ENCODE assay signal across 8 mouse cellular contexts in genomic region chr15:98389796-98390195, GRCm38 (mm10). TPM values are rescaled to one million over a fixed set of nuclear protein-coding genes. Genes with fewer than 3 reads are reported as not detected.
A peak's percentile ranks its signal among the peaks of the same experiment; 100 is the strongest.
DNase-seq lines count a peak whose midpoint lies in the region; ATAC-seq and TF ChIP-seq lines count a peak whose summit lies in the region.

No protein-coding gene starts in this region.

- H3K9me3 ChIP-seq in kidney, postnatal 0 days (replicated peaks; ENCODE audit: low read length): no peaks in the 10 kb centered on the region
- no peaks in the 10 kb centered on the region for H3K9me3 ChIP-seq in liver, embryonic 14.5 days (ENCODE audit: control insufficient read depth, low read length)

- no peak overlapping the region for H3K4me3 ChIP-seq in cortical plate, adult 2 months (ENCODE audit: insufficient read depth, low read length)
- H3K4me3 ChIP-seq in heart, adult 2 months: no peak overlapping the region
- no peak overlapping the region for H3K4me3 ChIP-seq in kidney, postnatal 0 days (replicated peaks; ENCODE audit: low read depth, low read length)
- no peak overlapping the region for H3K4me3 ChIP-seq in liver, embryonic 14.5 days (ENCODE audit: insufficient read depth in 1 of 2, low read depth in 2 of 2, low read length in 2 of 2)
- no peak overlapping the region for H3K4me3 ChIP-seq in olfactory bulb, adult 2 months (ENCODE audit: insufficient read depth, low read depth, low read length)

- TF ChIP-seq POLR2A in cortical plate, adult 2 months (IDR thresholded peaks at IDR 0.05; ENCODE audit: extremely low read depth, insufficient read depth, low read length): no peak
- no peak for TF ChIP-seq POLR2A in heart, adult 2 months (IDR thresholded peaks at IDR 0.05; ENCODE audit: insufficient read depth, low read depth, low read length)
- no peak for TF ChIP-seq POLR2A in olfactory bulb, adult 2 months (IDR thresholded peaks at IDR 0.05; ENCODE audit: insufficient read depth, low read depth, low read length)

- no peak; the same call in 1 of the 2 replicates for ATAC-seq in kidney, postnatal 0 days (replicated peaks; ENCODE audit: low FRiP score, low read depth)
- ATAC-seq in liver, embryonic 14.5 days (ENCODE audit: insufficient read depth): no peak

- intact Hi-C loops in heart, adult 2 months (cut with DNase I): loop anchor here (2.0 to 10.0 kb wide), 3 partner anchors 118 to 295 kb away; partner anchors contain the start of genes Pfkm and Senp1

- H3K27ac ChIP-seq in cortical plate, adult 2 months (ENCODE audit: insufficient read depth, low read length): no peak overlapping the region
- H3K27ac ChIP-seq in heart, adult 2 months: no peak overlapping the region
- H3K27ac ChIP-seq in kidney, postnatal 0 days: no peak overlapping the region
- no peak overlapping the region for H3K27ac ChIP-seq in liver, embryonic 14.5 days
- H3K27ac ChIP-seq in olfactory bulb, adult 2 months (ENCODE audit: insufficient read depth, low read depth, low read length): no peak overlapping the region

- H3K4me1 ChIP-seq in cortical plate, adult 2 months (ENCODE audit: control insufficient read depth, insufficient read depth, low read length): no peaks in the 10 kb centered on the region
- no peaks in the 10 kb centered on the region; the same call in 1 of the 2 replicates for H3K4me1 ChIP-seq in heart, adult 2 months (ENCODE audit: control insufficient read depth, insufficient read depth, low read length)
- no peaks in the 10 kb centered on the region for H3K4me1 ChIP-seq in kidney, postnatal 0 days (replicated peaks; ENCODE audit: insufficient read depth, low read length)
- H3K4me1 ChIP-seq in liver, embryonic 14.5 days (replicated peaks; ENCODE audit: control insufficient read depth in 2 of 2, insufficient read depth in 2 of 2, low read length in 1 of 2): no peaks in the 10 kb centered on the region
- H3K4me1 ChIP-seq in olfactory bulb, adult 2 months (ENCODE audit: control insufficient read depth, insufficient read depth, low read length): peaks cover 5% of the 10 kb centered on the region

- 24% methylated on average over 7 of the region's 7 CpGs for WGBS in heart, adult 2 months
- 28% methylated on average over 7 of the region's 7 CpGs for WGBS in kidney, postnatal 0 days
- WGBS in liver, embryonic 14.5 days (ENCODE audit: insufficient replicate concordance): 15% methylated on average over 7 of the region's 7 CpGs
- 22% methylated on average over 7 of the region's 7 CpGs for WGBS in olfactory bulb, adult 2 months

- 0 out of 2 replicates have a peak, but pooled peaks have one; percentile 43 for TF ChIP-seq EP300 in heart, adult 2 months (IDR thresholded peaks at IDR 0.05; ENCODE audit: insufficient read depth, low read depth, low read length)
- TF ChIP-seq EP300 in liver, embryonic 14.5 days (IDR thresholded peaks at IDR 0.05; ENCODE audit: low read depth): no peak

- peak; percentile 73 for DNase-seq in A20 (ENCODE audit: low read depth, low spot score)
- peak; percentile 83 to 94 for DNase-seq in adrenal gland, adult (ENCODE audit: inconsistent age in 2 of 2, low spot score in 1 of 2)
- peak; percentile 62 to 74 for DNase-seq in heart, adult 2 months
- DNase-seq in kidney, postnatal 0 days (ENCODE audit: low spot score): peak; percentile 93
- peak in 1 of 3 experiments; percentile 3 for DNase-seq in liver, embryonic 14.5 days (ENCODE audit: low read depth in 3 of 3, low spot score in 3 of 3)
- DNase-seq in thymus, postnatal 14 days: peak; percentile 67

- no peaks in the 10 kb centered on the region for H3K36me3 ChIP-seq in heart, adult 2 months (ENCODE audit: control insufficient read depth, insufficient read depth, low read length)
- no peaks in the 10 kb centered on the region for H3K36me3 ChIP-seq in kidney, postnatal 0 days (ENCODE audit: insufficient read depth, low read length)
- H3K36me3 ChIP-seq in liver, embryonic 14.5 days (replicated peaks; ENCODE audit: control insufficient read depth, insufficient read depth, low read depth): no peaks in the 10 kb centered on the region

- H3K27me3 ChIP-seq in heart, adult 2 months (ENCODE audit: control insufficient read depth, insufficient read depth, low read length): no peaks in the 10 kb centered on the region
- H3K27me3 ChIP-seq in kidney, postnatal 0 days (ENCODE audit: insufficient read depth, low read length): no peaks in the 10 kb centered on the region
- no peaks in the 10 kb centered on the region for H3K27me3 ChIP-seq in liver, embryonic 14.5 days (ENCODE audit: control insufficient read depth, insufficient read depth, low read length)

- no peaks in the 10 kb centered on the region for H3K79me2 ChIP-seq in heart, adult 2 months (replicated peaks; ENCODE audit: control insufficient read depth, insufficient read depth, low read length)

- peak; percentile 84 for TF ChIP-seq CTCF in cortical plate, adult 2 months (IDR thresholded peaks at IDR 0.05; ENCODE audit: extremely low read depth, insufficient read depth, low read length)
- TF ChIP-seq CTCF in heart, adult 2 months (IDR thresholded peaks at IDR 0.05): peak; percentile 94
- TF ChIP-seq CTCF in kidney, postnatal 0 days (IDR thresholded peaks at IDR 0.05; ENCODE audit: low read depth): peak; percentile 96
- peak; percentile 79 for TF ChIP-seq CTCF in liver, embryonic 14.5 days (IDR thresholded peaks at IDR 0.05; ENCODE audit: low read depth)
- TF ChIP-seq CTCF in olfactory bulb, adult 2 months (IDR thresholded peaks at IDR 0.05; ENCODE audit: insufficient read depth, low read depth, low read length): 0 out of 2 replicates have a peak, but pooled peaks have one; percentile 26

- H3K9ac ChIP-seq in heart, adult 2 months (ENCODE audit: low read depth, low read length): no peak overlapping the region
- no peak overlapping the region for H3K9ac ChIP-seq in kidney, postnatal 0 days (ENCODE audit: low read depth, low read length)
- H3K9ac ChIP-seq in liver, embryonic 14.5 days (replicated peaks): no peak overlapping the region

- H3K4me2 ChIP-seq in kidney, postnatal 0 days (ENCODE audit: low read length): no peak overlapping the region
- H3K4me2 ChIP-seq in liver, embryonic 14.5 days (ENCODE audit: low read depth): no peak overlapping the region

RNA-seq across cellular contexts. Expression of gene Olfr283, which starts 9.1 kb away (rescaled TPM):
- 0.21 and 0.26 TPM in 2 replicates for polyA plus RNA-seq in cortical plate, adult 2 months (2012; rRNA removed)
- total RNA-seq in heart, adult 2 months (2021): not detected
- not detected in 2 replicates for polyA plus RNA-seq in heart, adult 2 months (2012; rRNA removed)
- not detected in 2 replicates for polyA plus RNA-seq in kidney, postnatal 0 days (2015; fragmentation: Nextera tagmentation; extraction: Ambion mirVana)
- not detected in 2 replicates for polyA plus RNA-seq in liver, embryonic 14.5 days (2012; rRNA removed)
- polyA plus RNA-seq in liver, embryonic 14.5 days (2014; fragmentation: Nextera tagmentation; extraction: Ambion mirVana): not detected in 2 replicates
- polyA plus RNA-seq in olfactory bulb, adult 2 months (2012; ENCODE audit: insufficient read depth, insufficient read length, low replicate concordance, missing spikeins): not detected in 2 replicates

RNA-seq across cellular contexts. Expression of gene Olfr282, which starts 41.2 kb away (rescaled TPM):
- not detected in 2 replicates for polyA plus RNA-seq in cortical plate, adult 2 months (2012; rRNA removed)
- not detected for total RNA-seq in heart, adult 2 months (2021)
- polyA plus RNA-seq in heart, adult 2 months (2012; rRNA removed): not detected in 2 replicates
- polyA plus RNA-seq in kidney, postnatal 0 days (2015; fragmentation: Nextera tagmentation; extraction: Ambion mirVana): not detected in 2 replicates
- not detected in 2 replicates for polyA plus RNA-seq in liver, embryonic 14.5 days (2012; rRNA removed)
- polyA plus RNA-seq in liver, embryonic 14.5 days (2014; fragmentation: Nextera tagmentation; extraction: Ambion mirVana): not detected in 2 replicates
- not detected in 2 replicates for polyA plus RNA-seq in olfactory bulb, adult 2 months (2012; ENCODE audit: insufficient read depth, insufficient read length, low replicate concordance, missing spikeins)

RNA-seq across cellular contexts. Expression of gene Olfr284, which starts 49.0 kb away (rescaled TPM):
- not detected in 2 replicates for polyA plus RNA-seq in cortical plate, adult 2 months (2012; rRNA removed)
- total RNA-seq in heart, adult 2 months (2021): not detected
- not detected in 2 replicates for polyA plus RNA-seq in heart, adult 2 months (2012; rRNA removed)
- not detected in 2 replicates for polyA plus RNA-seq in kidney, postnatal 0 days (2015; fragmentation: Nextera tagmentation; extraction: Ambion mirVana)
- not detected in 2 replicates for polyA plus RNA-seq in liver, embryonic 14.5 days (2012; rRNA removed)
- not detected in 2 replicates for polyA plus RNA-seq in liver, embryonic 14.5 days (2014; fragmentation: Nextera tagmentation; extraction: Ambion mirVana)
- not detected in 2 replicates for polyA plus RNA-seq in olfactory bulb, adult 2 months (2012; ENCODE audit: insufficient read depth, insufficient read length, low replicate concordance, missing spikeins)

Comparison
In these comparisons a context has a peak if more than half of its experiments do, and no peak if none do; other contexts are left out.
1. CTCF ChIP-seq: peak in every context shown above with its lines; median percentile 96 in kidney, postnatal 0 days; 94 in heart, adult 2 months; 84 in cortical plate, adult 2 months; 79 in liver, embryonic 14.5 days; 26 in olfactory bulb, adult 2 months.